Mouse (Mus musculus) cerebellum, adult 2 months (tissue): ENCODE data around the gene Ppcs.

Experiments used
- CTCF ChIP-seq: fragments of 200-500 bp; IDR thresholded peaks from 2 replicates; pipeline ENCODE4 v1.5.1; 2011; ENCODE audit warnings: low read depth, mild to moderate bottlenecking, control low read depth, low read length, moderate library complexity, borderline replicate concordance; ENCODE audit not compliant: insufficient read depth
- POLR2A ChIP-seq: fragments of 200-500 bp; IDR thresholded peaks from 2 replicates; pipeline ENCODE4 v1.6.1; 2011; ENCODE audit warnings: low read length, control low read depth, borderline replicate concordance; ENCODE audit not compliant: insufficient read depth

- no peak for TF ChIP-seq POLR2A
- no peak for TF ChIP-seq CTCF
Measured at GRCm38 (mm10) chr4:119417894-119418293, 4.3 kb downstream of the Ppcs start.
